Mouse (Mus musculus) CD8-positive naive resting alpha-beta T cell, adult 57 days (primary cell): ENCODE measurements around the gene Igsf1. TPM values are rescaled to one million over a fixed set of nuclear protein-coding genes. Genes with fewer than 3 reads are reported as not detected.

Experiments
- total RNA-seq: library from RNA; stranded (reverse); gene quantifications from one replicate; pipeline ENCODE4 v1.2.4, GENCODE M21; 2023

The Igsf1 gene
- total RNA-seq, result not detected

GRCm38 (mm10) chrX:49797213-49798019 is at the start of gene Igsf1:
TSS of gene Igsf1 (minus strand) at chrX:49797749.

GRCm38 (mm10) chrX:49734959-49735358 is 62.6 kb downstream of the Igsf1 start, which contains the start of gene Olfr1321:
TSS of gene Olfr1321 (minus strand) at chrX:49735059.

Other genes with a start within 250 kb of the Igsf1 start
- gene Olfr1320, start 125.4 kb downstream of the Igsf1 start, total RNA-seq, result not detected
- not detected for gene Olfr1321, start 62.7 kb downstream of the Igsf1 start, total RNA-seq
- not detected for gene Olfr1322, start 93.7 kb upstream of the Igsf1 start, total RNA-seq
- not detected for gene Olfr1323, start 221.6 kb upstream of the Igsf1 start, total RNA-seq